Mouse (Mus musculus): ENCODE data around the gene Olfr1375.
"Not testable (repeated sequence)": the region's sequence is repeated elsewhere in the genome, so short reads cannot be mapped to it uniquely, and the experiment has no call there.

Gene Olfr1375

DNA sequence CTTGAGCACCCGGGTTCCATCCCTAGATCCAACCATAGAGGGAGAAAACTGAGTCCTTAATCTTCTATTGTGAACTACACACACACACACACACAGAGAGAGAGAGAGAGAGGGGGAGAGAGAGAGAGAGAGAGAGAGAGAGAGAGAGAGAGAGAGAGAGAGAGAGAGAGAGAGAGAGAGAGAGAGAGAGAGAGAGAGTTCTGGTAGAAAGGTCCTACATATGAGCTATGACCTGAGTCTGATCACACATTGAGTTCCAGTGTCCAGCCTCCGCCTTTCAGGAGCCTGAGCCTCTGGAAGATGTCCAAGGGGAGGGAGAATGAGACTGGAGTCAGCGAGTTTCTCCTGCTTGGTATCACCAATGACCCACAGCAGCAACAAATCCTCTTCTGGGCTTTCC, at the start of gene Olfr1375:
TSS of gene Olfr1375 (plus strand) at position 301 of the 400 bp plus-strand sequence.
- DNase-seq (ENCODE audit: low spot score), result peak; percentile 13

DNA sequence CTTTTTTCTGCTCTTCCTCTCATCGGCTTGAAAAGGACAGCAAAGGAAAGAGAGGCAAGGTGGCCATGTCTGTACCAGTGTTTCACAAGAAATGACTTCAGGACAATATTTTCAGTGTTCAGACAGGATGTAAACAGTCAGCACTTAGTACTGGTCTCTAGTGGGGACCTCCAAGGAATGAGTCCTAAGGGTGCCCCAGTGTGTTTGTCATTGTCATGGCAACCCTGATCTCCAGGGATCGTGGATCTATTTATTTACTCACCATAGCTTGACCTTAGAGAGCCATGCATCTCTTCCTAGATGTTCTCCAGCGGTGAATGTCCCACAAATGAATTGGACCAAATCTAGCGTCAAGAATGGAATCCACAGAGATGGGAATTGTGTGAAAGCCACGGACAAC, 44.6 kb upstream of the Olfr1375 start, which contains the start of gene Olfr51:
TSS of gene Olfr51 (plus strand) at position 301 of the 400 bp plus-strand sequence.
- no peak for DNase-seq (ENCODE audit: low spot score)

DNA sequence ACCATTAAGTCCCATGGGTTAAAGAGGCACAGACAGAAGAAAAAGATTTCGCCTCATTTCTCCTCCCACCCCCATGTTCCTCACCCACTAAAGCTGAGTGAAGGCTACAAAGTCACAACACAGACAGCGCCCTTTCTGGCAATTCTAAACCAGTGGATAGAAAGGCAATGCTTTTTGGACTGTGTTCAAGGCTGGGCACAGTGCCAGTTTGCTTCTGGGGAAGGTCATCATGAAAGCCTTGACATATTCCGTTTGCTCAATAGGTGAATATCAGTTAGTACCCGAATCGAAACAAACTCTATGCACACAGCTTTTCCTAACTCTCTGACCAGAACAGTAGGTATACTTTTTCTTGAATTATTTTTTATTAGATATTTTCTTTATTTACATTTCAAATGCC, 36.1 kb upstream of the Olfr1375 start:
- DNase-seq (ENCODE audit: low spot score), result peak; percentile 24

DNA sequence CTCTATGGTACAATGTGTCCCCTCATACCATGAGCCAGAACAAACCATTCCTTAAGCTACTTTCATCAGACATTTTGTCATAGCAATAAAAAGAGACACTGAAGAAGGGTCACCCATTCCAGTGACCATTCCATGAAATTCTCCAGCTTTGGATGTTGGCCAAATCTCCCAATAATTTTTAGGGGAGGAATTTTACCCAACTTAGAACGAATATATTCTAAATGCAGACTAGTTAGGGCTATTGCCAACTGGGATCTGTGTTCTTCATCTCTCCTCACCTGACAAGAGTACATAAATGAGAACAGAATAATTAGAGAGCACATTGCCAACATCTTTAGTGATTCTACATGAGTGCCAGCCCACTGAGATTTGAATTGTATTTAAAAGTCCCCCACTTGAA, 34.0 kb upstream of the Olfr1375 start, which contains the start of gene Olfr54:
TSS of gene Olfr54 (plus strand) at position 301 of the 400 bp plus-strand sequence.
- no peak for DNase-seq (ENCODE audit: low spot score)

DNA sequence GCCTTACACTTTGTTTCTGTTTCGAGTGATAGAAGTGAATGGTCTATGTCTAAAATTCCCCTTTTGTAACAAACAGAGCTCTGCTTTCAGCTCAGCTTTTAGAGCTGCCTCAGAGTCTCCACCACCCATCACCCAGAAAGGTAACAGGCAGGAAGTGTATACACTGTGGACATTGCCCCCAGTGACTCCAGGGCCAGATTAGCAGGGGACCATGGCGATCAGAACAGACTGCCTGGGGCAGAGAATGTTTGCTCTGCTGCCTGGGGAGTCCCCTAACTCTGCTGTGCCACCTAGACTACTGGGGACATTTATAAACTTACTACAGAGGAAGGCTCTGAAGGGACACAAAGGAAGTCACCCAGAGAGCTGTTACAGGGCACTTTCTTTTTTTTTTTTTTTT, 31.6 kb upstream of the Olfr1375 start:
- DNase-seq (ENCODE audit: low spot score), result no peak

DNA sequence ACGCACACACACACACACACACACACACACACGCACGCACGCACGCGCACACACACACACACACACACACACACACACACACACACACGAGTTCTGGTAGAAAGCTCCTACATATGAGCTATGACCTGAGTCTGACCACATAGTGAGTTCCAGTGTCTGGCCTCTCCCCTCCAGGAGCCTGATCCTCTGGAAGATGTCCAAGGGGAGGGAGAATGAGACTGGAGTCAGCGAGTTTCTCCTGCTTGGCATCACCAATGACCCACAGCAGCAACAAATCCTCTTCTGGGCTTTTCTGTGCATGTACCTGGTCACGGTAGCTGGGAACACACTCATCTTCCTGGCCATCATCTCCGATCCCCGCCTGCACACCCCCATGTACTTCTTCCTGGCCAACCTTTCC, 21.1 kb upstream of the Olfr1375 start:
- not testable (repeated sequence) for DNase-seq (ENCODE audit: low spot score)

DNA sequence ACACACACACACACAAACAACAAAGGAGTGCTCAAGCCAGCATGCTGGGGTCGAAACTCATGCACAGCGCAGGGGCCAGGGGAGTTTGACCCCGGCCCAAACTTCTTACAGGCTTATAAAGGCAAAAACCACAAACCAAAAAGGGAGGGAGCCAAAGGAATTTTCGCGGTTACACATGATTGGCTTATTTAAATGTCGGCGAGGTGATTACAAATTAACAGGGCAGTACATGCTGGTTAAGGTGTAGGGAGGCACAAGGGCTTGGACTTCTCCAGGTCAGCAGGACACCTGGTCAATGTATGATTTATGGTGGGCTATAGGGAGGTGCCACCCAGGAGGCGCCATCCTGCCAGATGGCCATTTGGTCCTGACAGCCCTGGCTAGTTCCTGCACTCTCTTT, 18.5 kb upstream of the Olfr1375 start:
- not testable (repeated sequence) for DNase-seq (ENCODE audit: low spot score)

DNA sequence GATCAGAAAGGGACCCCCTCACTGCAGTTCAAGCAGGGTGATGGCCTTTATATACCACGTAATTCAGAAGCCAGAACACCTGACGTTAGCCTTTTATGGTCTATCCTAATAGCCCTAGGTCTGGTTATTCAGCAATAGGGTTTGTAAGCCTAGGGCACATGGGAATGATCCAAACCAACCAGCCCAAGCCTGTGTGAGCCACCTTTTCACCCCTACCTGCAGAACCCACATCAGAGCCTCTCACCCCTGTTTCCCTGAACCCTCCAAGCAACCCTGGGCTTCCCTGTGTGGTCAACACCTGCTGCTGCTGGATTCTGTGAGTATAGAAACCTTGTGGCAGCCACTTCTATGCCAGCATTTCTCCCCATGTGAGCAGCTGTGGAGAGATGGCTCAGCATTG, 17.7 kb upstream of the Olfr1375 start:
- no peak for DNase-seq (ENCODE audit: low spot score)

DNA sequence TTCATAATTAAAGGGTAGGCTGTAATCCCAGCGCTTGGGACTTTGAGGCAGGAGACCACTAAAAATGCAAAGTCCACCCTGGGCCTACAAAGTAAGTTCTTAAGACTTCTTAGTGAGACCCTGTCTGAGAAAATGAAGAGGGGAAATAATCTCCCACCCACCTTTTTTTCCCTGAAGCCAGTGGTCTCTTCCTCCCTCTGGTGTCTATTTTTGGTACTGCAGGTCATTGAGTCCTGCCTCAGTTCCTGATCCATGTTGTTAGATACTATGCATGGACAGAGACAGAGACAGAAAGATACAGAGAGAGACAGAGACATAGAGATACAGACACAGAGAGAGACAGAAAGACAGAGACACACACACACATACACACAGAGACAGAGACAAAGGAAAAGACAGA, 15.1 kb upstream of the Olfr1375 start:
- DNase-seq (ENCODE audit: low spot score), result peak; percentile 48

DNA sequence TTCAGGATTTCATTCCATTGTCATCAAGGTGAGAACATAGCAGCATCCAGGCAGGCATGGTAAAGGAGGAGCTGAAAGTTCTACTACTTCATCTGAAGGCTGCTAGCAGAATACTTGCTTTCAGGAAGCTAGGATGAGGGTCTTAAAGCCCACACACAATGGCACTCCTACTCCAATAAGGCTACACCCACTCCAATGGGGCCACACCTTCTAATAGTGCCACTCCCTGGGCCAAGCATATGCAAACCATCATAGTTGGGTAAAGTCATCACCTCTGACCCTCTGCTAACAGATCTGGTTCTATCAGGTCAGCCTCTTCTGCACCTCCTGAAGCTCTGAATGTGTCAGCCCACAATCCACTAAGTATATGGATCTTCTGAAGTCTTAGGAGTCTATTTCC, 13.8 kb upstream of the Olfr1375 start:
- DNase-seq (ENCODE audit: low spot score), result not testable (repeated sequence)

DNA sequence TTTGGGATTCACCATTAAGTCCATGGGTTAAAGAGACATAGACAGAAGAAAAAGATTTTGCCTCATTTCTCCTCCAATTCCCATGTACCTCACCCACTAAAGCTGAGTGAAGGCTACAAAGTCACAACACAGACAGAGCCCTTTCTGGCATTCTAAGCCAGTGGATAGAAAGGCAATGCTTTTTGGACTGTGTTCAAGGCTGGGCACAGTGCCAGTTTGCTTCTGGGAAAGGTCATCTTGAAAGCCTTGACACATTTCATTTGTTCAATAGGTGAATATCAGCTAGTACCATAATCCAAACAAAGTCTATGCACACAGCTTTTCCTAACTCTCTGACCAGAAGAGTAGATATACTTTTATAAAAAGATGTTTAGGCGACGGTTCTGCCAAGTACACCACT, 12.0 kb upstream of the Olfr1375 start:
- peak; percentile 33 for DNase-seq (ENCODE audit: low spot score)

DNA sequence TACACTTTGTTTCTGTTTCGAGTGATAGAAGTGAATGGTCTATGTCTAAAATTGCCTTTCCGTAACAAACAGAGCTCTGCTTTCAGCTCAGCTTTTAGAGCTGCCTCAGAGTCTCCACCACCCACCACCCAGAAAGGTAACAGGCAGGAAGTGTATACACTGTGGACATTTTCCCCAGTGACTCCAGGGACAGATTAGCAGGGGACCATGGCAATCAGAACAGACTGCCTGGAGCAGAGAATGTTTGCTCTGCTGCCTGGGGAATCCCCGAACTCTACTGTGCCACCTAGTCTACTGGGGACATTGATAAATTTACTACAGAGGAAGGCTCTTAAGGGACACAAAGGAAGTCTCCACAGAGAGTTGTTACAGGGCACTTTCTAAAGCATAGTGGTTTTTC, 3.1 kb upstream of the Olfr1375 start:
- DNase-seq (ENCODE audit: low spot score), result not testable (repeated sequence)

DNA sequence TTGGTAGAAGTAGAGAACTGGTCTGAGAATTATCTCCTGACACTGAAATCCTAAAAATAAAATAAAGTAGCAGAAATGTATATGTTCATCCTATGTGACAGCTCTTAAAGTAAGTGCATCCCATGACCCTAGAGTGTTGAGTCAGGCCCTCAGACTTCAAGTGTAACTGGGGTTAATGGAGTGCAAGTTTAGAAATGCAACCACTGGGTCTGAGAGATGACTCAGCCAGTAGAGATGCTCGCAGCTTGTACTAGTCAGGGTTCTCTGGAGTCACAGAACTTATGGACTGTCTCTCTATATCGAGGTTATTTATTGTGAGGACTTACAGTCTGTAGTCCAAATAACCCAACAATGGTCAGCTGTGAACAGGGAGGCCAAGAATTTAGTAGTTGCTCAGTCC, 3.8 kb downstream of the Olfr1375 start:
- no peak for DNase-seq (ENCODE audit: low spot score)

DNA sequence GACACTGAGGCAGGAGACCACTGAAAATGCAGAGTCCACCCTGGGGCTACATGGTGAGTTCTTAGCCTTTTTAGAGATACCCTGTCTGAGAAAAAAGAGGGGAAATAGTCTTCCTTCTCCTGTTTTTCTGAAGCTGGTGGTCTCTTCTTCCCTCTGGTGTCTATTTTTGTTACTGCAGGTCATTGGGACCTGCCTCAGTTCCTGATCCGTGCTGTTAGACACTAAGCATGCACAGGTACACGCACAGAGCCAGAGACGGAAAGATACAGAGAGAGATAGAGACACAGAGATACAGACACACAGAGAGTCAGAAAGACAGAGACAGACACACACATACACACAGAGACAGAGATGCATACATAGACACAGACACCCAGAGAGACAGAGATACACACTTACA, 5.3 kb downstream of the Olfr1375 start:
- DNase-seq (ENCODE audit: low spot score), result peak; percentile 10

DNA sequence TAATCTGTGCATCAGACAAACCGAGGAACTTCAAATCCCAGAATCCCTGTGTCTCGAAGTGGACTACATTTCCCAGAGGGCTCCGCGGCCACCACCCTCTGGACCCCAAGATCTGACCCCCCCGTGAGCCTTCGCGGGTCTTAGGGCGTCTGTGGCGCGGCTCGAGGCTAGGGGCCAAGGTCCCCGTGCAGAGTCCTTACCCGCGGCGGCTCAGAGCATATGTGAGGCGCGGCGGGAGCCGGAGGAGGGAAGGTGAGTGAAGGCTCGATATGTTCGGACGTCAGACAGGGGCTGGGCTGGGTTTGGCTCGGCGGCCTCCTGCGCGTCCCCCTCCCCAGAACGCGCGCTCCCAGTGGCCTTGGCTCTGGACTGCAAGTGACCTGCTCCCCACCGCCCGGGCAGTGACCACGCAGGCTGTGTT, 11.3 kb downstream of the Olfr1375 start, which contains the start of gene Zfp354a:
TSS of gene Zfp354a (plus strand) at position 107 of the 421 bp plus-strand sequence.
- DNase-seq (ENCODE audit: low spot score), result peak; percentile 54

DNA sequence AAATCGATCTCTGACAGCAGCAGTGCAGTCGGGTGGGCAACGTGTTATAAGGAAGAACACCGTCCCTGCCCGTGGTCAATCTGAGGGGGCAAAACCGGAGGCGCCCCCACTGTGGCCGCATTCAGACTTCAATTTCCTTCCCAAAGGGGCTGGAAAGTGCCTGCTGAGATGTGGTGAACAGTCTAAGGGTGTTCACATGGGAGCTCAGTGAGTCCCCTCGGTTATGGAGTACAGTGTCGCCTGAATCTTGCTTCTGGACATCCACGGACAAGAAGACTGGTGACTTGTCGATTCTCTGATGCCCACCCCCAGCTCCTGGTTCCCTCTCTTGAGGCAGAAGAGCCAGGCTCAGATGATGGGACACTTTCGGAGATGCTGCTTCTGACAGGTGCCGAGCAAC, 11.7 kb downstream of the Olfr1375 start:
- DNase-seq (ENCODE audit: low spot score), result no peak

DNA sequence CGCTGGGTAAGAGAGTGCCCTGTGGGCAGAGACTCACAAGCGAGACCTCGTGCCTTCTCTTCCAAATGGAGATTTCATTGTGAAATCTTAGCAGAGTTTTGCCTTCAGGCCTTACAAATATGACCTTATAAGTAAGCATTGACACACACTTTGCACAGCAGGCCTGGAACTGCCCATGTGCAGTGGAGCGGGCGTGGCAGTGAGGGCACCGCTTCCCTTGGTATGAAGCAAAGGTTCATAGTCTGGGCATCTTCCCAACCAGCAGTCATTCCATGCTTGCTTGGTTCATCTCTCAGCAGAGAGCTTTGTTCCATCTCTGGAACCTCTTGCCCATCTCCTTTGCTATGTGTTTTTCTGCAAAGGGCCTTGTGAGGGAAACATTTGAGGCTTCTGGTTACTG, 13.1 kb downstream of the Olfr1375 start:
- peak; percentile 20 for DNase-seq (ENCODE audit: low spot score)

DNA sequence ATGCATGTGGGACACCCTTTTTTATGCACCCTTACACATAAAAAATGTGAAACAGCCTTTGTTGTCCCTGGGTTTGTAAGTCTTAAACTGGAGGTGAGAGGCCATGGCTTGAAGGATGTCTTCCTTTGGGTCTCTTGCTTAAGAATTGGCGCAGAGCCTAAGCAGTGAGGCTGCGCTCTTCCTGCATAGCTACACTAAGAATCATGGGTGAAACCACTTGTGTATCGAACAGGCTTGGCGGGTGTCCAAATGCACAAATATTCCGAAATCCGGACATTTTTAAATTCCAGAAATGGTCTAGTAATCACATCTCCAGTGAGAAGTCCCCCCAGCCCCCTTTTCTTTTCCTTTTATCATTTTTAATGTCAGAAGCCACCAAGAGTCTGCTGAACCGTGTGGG, 15.4 kb downstream of the Olfr1375 start:
- DNase-seq (ENCODE audit: low spot score), result peak; percentile 16

DNA sequence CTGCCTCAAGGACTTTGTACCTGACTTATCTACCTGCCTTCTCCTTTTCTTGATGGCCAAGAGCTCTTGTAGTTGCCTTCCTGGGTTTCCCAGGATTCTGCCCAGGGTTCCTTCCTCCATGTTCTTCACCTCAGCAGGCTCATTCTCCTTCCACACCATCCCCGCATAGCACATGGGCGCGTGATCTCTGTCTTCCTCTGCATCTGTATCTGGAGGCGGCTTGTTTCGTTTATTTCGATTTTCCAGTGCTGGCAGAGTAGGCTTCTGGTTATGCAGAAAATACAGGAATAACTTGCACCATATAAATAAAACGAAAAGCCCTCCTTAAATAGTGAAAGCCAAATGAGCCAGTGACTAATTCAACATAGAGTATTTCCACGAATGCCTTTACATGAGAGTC, 15.9 kb downstream of the Olfr1375 start:
- no peak for DNase-seq (ENCODE audit: low spot score)

DNA sequence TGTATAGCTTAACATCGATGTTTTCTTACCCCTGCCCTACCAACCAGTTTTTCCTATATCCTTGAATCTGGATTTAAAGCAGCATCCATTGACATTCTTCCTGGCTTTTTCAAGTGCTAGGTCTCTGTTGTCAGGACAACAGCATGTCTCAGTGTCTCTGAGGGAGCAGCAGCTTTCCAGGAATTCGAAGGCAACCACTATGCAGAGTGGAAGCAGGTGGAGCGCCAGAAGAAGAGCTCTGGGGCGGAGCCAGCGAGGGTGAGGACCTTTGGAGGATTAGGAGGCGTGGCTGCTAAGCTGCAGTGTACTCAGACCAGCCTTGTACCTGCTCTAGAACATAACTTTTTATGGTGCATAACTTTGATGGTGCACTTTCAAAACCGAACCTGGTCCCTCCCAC, 36.6 kb downstream of the Olfr1375 start:
- DNase-seq (ENCODE audit: low spot score), result no peak

DNA sequence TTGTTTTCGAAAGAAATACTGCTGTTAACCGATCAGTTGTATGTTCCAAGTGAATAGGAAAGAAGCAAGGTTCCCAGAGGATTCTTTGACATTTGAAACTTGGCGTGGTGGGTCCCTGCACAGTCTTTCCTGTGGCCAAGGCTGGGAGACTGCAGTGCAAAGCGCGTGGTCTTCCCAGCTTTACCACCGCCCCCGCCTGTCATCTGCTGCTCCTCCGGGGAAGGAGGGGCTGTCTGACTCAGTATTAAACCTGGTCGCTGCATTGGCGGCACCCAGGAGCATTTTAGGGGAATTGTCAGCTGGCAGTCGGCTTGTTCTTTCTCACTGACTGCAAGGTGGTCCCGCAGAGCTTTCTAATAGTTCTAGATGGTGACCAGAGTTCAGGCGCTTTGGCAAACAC, 37.4 kb downstream of the Olfr1375 start:
- no peak for DNase-seq (ENCODE audit: low spot score)
